ENCODE assay signal across 1 mouse cellular context in the genomic region with DNA sequence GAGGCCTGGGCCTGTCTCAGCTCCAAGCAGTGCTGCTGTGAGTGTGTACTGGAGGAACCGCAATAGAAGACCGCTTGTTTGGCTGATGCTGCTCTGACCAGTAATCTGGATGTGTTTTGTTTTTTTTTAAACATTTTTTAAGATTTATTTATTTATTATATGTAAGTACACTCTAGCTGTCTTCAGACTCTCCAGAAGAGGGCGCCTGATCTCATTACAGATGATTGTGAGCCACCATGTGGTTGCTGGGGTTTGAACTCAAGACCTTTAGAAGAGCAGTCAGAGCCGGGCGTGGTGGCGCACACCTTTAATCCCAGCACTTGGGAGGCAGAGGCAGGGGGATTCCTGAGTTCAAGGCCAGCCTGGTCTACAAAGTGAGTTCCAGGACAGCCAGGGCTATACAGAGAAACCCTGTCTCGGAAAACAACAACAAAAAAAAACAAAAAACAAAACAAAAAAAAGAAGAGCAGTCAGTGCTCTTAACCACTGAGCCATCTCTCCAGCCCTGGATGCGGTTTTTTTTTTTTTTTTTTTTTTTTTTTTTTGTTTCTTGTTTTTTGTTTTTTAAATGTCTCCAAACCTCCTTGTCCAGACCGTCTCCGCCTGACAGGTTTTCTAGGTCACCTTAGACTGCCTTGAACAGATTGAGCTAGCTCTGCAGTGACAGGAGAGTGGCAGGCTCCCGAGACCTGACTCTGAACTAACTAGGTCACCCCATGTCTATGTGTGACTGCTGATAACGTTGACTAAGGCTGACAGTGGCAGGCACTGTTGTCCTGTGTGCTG.
TF ChIP-seq lines count a peak whose summit lies in the region.

No protein-coding gene starts in this region.

TF ChIP-seq in MEL, 35 proteins besides CTCF, POLR2A, EP300 and RAD21:
- no peak for TF ChIP-seq MYC (IDR thresholded peaks at IDR 0.05; ENCODE audit: low read depth, low read length)
- peak; percentile 55; the same call in 1 of the 2 replicates for TF ChIP-seq ZNF384 (IDR thresholded peaks at IDR 0.05; ENCODE audit: low read depth, low read length)
- TF ChIP-seq USF1 (IDR thresholded peaks at IDR 0.05; ENCODE audit: low read depth, low read length) = no peak
- no peak for TF ChIP-seq MAX (IDR thresholded peaks at IDR 0.05; ENCODE audit: low read length)
